Mouse (Mus musculus) hindbrain, embryonic 11.5 days (tissue): ENCODE results near the gene Nudt14. TPM values are rescaled to one million over a fixed set of nuclear protein-coding genes. Genes with fewer than 3 reads are reported as not detected.
A peak's percentile ranks its signal among the peaks of the same experiment; 100 is the strongest.

Source experiments
- ATAC-seq: fragments of 200-750 bp; cut with Nextera tagmentation; 2 replicates; pipeline ENCODE4 v1.8.0; 2017; ENCODE audit warnings: mild to moderate bottlenecking, moderate TSS enrichment, moderate library complexity; ENCODE audit not compliant: low FRiP score
- DNase-seq: peaks from one replicate; pipeline ENCODE4 v3.0.0-alpha.2; 2015; ENCODE audit warnings: low spot score
- H3K27ac ChIP-seq: fragments of 300-500 bp; sonication (generic); 2 replicates; pipeline ENCODE4 v1.5.1; 2014; ENCODE audit warnings: mild to moderate bottlenecking, low read depth, low read length
- H3K27me3 ChIP-seq: fragments of 300-500 bp; sonication (generic); 2 replicates; pipeline ENCODE4 v1.6.1; 2014; ENCODE audit warnings: mild to moderate bottlenecking, low read length, moderate library complexity, mixed read lengths; ENCODE audit not compliant: control insufficient read depth, insufficient read depth
- H3K36me3 ChIP-seq: fragments of 300-500 bp; sonication (generic); 2 replicates; pipeline ENCODE4 v1.6.1; 2014; ENCODE audit warnings: mild to moderate bottlenecking, low read length, moderate library complexity, mixed read lengths; ENCODE audit not compliant: control insufficient read depth, insufficient read depth
- H3K4me1 ChIP-seq: fragments of 300-500 bp; sonication (generic); replicated peaks from 2 replicates; pipeline ENCODE4 v1.6.1; 2014; ENCODE audit warnings: low read length, mixed read lengths; ENCODE audit not compliant: control insufficient read depth, insufficient read depth
- H3K4me2 ChIP-seq: fragments of 300-500 bp; sonication (generic); replicated peaks from 2 replicates; pipeline ENCODE4 v1.6.1; 2014; ENCODE audit warnings: mild to moderate bottlenecking, low read depth, low read length
- H3K4me3 ChIP-seq: fragments of 300-500 bp; sonication (generic); 2 replicates; pipeline ENCODE4 v1.5.1; 2014; ENCODE audit warnings: low read depth, low read length
- H3K9ac ChIP-seq: fragments of 300-500 bp; sonication (generic); 2 replicates; pipeline ENCODE4 v1.6.1; 2014; ENCODE audit warnings: low read depth, low read length
- H3K9me3 ChIP-seq: fragments of 300-500 bp; sonication (generic); 2 replicates; pipeline ENCODE4 v1.6.1; 2016; ENCODE audit warnings: low read length; ENCODE audit not compliant: control insufficient read depth
- WGBS: fragments of 180-500 bp; shearing (Covaris S2); extraction: QIAGEN DNeasy Blood & Tissue Kit; methylation state at CpG from one replicate; pipeline ENCODE4 v1.1.7; 2014; 5-methylcytosine and 5-hydroxymethylcytosine counted together
- polyA plus RNA-seq: library from polyadenylated mRNA; unstranded; fragments of >200 nt; fragmentation: Nextera tagmentation; extraction: Ambion mirVana; gene quantifications from 2 replicates; pipeline ENCODE4 v1.2.1, GENCODE M21; 2014

The Nudt14 gene
- 57.3 and 69.9 TPM in 2 replicates for polyA plus RNA-seq

DNA sequence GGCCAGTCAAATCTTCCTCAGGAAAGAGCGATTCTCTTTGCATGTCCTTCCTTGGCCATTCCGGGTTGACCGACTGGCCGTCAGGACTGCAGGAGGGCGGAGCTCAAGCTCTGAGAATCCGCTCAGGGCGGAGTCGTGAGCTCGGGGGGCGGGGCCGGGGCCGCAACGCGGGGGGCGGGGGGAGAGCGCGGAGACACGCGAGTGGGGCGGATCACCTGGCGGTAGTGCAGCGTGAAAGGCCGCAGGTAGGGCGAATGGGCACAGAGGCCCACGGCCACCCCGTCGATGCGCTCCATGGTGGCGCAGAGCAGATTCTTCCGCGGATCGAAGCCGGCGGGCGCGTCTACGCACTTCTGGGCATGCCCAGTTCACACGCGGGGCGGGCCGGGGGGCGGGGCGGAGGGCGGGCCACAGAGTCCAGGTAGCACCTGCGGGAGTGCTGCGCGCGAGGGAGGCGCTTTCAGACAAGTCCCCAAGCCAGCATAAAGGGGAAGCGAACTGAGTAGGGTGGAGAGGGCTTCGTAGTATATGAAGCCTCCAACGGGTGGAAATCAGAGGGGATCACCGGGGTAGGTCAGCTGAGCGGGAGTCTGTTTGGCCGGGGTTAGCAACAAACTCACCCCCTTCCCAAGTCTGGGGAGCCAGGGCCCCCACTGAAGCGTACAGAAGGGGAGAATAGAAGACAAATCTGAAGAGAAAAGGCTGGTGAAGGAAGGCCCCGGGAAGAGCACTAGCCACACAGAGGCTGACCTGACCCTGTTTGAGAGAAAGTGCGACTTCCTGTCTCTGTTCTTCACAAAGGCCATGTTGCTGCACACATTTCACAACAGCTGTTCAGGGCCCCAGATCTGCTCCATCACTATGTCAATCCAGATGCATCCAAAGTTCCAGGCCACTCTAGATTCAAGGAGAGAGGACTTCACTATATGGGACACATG is at the start of gene Nudt14:
Nudt14 (minus strand) TSS at position 349 of the 938 bp plus-strand sequence.
- peaks cover 5% of the 10 kb centered on the region; the same call in 1 of the 2 replicates for H3K4me1 ChIP-seq
- 3% methylated on average over 41 of the region's 58 CpGs for WGBS

DNA sequence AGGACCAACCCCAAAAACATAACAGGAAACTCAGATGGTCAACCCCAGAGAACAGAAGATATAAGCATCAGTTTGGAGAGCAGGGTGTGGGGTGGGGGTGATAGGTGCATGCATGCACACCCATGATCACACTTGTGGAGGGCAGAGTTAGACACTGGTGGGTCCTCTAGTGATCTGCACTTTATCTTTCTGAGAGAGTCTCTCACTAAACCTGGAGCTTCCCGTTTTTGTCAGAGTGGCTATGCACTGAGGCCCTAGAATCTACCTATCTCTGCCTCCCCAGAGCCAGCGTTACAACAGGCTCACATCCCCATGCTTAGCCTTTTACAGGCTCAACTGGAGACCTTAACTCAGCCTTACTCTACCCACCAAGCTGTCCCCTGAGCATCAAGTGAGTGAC is 49.5 kb upstream of the Nudt14 start:
- WGBS = 79% methylated on average over 2 of the region's 2 CpGs
- H3K4me1 ChIP-seq = no peaks in the 10 kb centered on the region
- H3K36me3 ChIP-seq = 0 out of 2 replicates have a peak, but pooled peaks cover 8% of the 10 kb centered on the region
- no peak overlapping the region for H3K27ac ChIP-seq
- ATAC-seq (no peak), DNase-seq (no peak)
- no peaks in the 10 kb centered on the region for H3K27me3 ChIP-seq
- H3K9ac ChIP-seq = no peak overlapping the region
- no peak overlapping the region for H3K4me2 ChIP-seq
- no peak overlapping the region for H3K4me3 ChIP-seq
- no peaks in the 10 kb centered on the region for H3K9me3 ChIP-seq

More for the DNA sequence above, at the start of gene Nudt14:
- peak within 1 kb of the TSS; percentile 58 for H3K9ac ChIP-seq
- ATAC-seq (peak; percentile 82), DNase-seq (peak; percentile 82)
- H3K27ac ChIP-seq = no peak within 1 kb of the TSS
- H3K4me2 ChIP-seq = peak within 1 kb of the TSS; percentile 27
- H3K27me3 ChIP-seq = no peaks in the 10 kb centered on the region
- peak within 1 kb of the TSS; percentile 53 for H3K4me3 ChIP-seq
- H3K36me3 ChIP-seq = no peaks in the 10 kb centered on the region
- no peaks in the 10 kb centered on the region for H3K9me3 ChIP-seq

DNA sequence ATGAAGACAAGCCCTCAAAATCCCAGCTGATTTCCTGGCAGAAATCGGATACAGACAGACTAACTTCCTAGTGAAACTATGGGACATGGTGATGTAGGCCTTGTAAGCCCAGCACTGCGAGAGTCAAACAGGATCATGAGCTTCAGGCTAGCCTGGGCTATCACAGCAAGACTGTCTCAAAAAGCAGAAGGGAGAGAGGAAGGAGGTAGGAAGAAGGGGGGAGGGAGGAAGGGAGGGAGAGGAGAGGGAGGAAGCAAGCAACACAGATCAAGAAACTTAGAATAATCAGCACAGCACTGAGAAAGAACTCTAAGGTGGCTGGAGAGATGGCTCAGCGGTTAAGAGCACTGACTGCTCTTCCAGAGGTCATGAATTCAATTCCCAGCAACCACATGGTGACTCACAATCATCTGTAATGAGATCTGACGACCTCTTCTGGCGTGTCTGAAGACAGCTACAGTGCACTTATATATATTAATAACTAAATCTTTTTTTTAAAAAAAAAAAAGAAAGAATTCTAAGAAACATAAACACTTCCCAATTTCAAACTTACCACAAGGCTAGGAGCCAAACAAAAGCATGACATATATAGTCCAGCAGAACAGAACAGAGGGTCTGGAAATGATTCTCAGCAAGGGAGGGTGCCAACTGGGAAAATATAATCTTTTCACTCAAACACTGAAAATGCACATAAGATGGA is 48.9 kb upstream of the Nudt14 start:
- H3K9ac ChIP-seq = no peak overlapping the region
- H3K36me3 ChIP-seq = 0 out of 2 replicates have a peak, but pooled peaks cover 8% of the 10 kb centered on the region
- ATAC-seq (no peak), DNase-seq (no peak)
- no peak overlapping the region for H3K4me3 ChIP-seq
- no peak overlapping the region for H3K27ac ChIP-seq
- H3K4me2 ChIP-seq = no peak overlapping the region
- no peaks in the 10 kb centered on the region for H3K9me3 ChIP-seq
- no peaks in the 10 kb centered on the region for H3K27me3 ChIP-seq
- H3K4me1 ChIP-seq = no peaks in the 10 kb centered on the region
- 89% methylated on average over 5 of the region's 5 CpGs for WGBS

DNA sequence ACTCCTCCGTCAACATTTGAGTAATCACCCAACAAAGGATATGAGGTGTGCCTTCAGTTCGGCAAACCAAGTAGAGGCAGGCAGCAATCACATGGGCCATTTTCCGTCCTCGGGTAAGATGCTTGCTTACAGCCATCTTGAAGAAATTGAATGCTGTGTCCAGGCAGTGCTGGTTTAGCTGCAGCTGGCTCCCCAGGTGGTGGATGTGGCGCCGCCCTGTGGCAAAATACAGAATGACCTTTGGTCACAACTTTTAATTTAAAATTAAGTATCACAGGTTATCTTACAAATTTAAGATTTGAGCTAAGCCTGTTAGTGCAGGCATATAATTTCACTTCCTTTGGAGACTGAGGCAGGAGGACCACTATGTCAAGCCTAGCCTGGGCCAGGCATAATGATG is 46.0 kb upstream of the Nudt14 start:
- 71% methylated on average over 6 of the region's 6 CpGs for WGBS
- Histone ChIP-seq H3K4me1 (no peaks in the 10 kb centered on the region), H3K36me3 (peaks cover 11% of the 10 kb centered on the region; the same call in 1 of the 2 replicates), H3K4me3 (no peak overlapping the region), H3K9ac (no peak overlapping the region), H3K4me2 (no peak overlapping the region), H3K9me3 (no peaks in the 10 kb centered on the region), H3K27ac (no peak overlapping the region), H3K27me3 (no peaks in the 10 kb centered on the region)
- DNase-seq = peak; percentile 25
- ATAC-seq = no peak

DNA sequence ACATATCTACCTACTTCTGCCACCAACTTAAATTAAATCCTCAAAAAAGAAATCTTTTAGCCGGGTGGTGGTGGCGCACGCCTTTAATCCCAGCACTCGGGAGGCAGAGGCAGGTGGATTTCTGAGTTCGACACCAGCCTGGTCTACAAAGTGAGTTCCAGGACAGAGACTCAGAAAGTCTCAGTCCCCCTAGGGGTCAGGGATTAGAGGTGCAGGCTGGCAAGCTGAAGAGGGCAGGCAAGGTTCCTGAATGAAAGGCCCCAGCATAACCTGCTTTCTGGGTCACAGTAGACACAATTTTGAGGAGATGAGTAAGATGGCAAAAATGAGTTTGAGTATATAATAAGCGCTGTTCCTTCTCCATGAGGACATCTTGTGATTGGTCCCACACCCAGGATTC is 43.4 kb upstream of the Nudt14 start:
- H3K4me2 ChIP-seq = no peak overlapping the region
- no peak overlapping the region for H3K27ac ChIP-seq
- H3K9ac ChIP-seq = no peak overlapping the region
- no peak overlapping the region for H3K4me3 ChIP-seq
- no peaks in the 10 kb centered on the region for H3K27me3 ChIP-seq
- WGBS = 92% methylated on average over 6 of the region's 6 CpGs
- H3K36me3 ChIP-seq = peaks cover 4% of the 10 kb centered on the region; the same call in 1 of the 2 replicates
- ATAC-seq (no peak), DNase-seq (peak; percentile 27)
- no peaks in the 10 kb centered on the region for H3K9me3 ChIP-seq
- H3K4me1 ChIP-seq = no peaks in the 10 kb centered on the region

DNA sequence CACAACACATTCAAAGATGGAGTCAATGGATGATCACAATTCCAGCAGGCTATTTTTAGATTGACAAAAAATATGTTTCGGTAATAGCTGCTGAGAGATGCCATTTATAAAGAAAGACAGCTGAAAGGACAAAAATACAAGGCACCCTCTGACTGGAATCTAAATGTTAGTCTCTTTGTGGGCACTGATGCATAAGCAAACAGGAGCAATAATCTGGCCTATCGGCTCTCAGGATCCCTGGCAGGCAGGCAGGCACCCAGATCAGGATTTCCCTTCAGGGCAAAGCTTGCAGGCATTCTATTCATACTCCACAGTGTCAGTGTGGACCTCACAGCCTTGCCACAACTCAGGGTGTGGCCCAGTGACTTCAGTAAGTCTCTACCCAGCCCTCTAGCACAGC is 40.1 kb upstream of the Nudt14 start:
- no peaks in the 10 kb centered on the region for H3K27me3 ChIP-seq
- no peaks in the 10 kb centered on the region for H3K9me3 ChIP-seq
- H3K4me2 ChIP-seq = no peak overlapping the region
- H3K4me1 ChIP-seq = peaks cover 2% of the 10 kb centered on the region; the same call in 1 of the 2 replicates
- 88% methylated on average over 2 of the region's 2 CpGs for WGBS
- no peak for DNase-seq
- H3K36me3 ChIP-seq = peaks cover 6% of the 10 kb centered on the region; the same call in 1 of the 2 replicates
- no peak overlapping the region for H3K27ac ChIP-seq
- no peak for ATAC-seq
- H3K4me3 ChIP-seq = no peak overlapping the region
- no peak overlapping the region for H3K9ac ChIP-seq

DNA sequence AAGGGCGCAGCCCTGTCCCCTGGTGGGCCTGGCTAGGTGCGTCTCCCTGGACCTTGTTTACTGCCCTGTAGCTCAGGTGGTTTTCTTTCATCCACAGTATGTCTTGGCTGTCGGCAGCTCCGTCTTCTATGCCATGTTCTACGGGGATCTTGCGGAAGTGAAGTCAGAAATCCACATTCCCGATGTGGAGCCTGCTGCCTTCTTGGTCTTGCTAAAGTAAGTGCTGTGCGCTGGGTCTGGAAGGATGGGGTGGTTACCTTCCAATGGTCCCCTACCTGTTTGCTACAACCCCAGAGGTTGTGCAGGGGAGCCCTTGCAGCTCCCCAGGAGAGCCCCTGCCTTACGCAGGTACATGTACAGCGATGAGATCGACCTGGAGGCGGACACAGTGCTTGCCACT is 35.2 kb upstream of the Nudt14 start:
- H3K27me3 ChIP-seq = no peaks in the 10 kb centered on the region
- H3K4me2 ChIP-seq = peak overlapping the region; percentile 93
- peak overlapping the region; percentile 79; the same call in 1 of the 2 replicates for H3K27ac ChIP-seq
- no peak for DNase-seq
- peak overlapping the region; percentile 68 for H3K4me3 ChIP-seq
- H3K4me1 ChIP-seq = peaks cover 2% of the 10 kb centered on the region; the same call in 1 of the 2 replicates
- H3K9me3 ChIP-seq = no peaks in the 10 kb centered on the region
- H3K36me3 ChIP-seq = peaks cover 7% of the 10 kb centered on the region; the same call in 1 of the 2 replicates
- peak overlapping the region; percentile 88 for H3K9ac ChIP-seq
- 47% methylated on average over 12 of the region's 12 CpGs for WGBS
- no peak for ATAC-seq

DNA sequence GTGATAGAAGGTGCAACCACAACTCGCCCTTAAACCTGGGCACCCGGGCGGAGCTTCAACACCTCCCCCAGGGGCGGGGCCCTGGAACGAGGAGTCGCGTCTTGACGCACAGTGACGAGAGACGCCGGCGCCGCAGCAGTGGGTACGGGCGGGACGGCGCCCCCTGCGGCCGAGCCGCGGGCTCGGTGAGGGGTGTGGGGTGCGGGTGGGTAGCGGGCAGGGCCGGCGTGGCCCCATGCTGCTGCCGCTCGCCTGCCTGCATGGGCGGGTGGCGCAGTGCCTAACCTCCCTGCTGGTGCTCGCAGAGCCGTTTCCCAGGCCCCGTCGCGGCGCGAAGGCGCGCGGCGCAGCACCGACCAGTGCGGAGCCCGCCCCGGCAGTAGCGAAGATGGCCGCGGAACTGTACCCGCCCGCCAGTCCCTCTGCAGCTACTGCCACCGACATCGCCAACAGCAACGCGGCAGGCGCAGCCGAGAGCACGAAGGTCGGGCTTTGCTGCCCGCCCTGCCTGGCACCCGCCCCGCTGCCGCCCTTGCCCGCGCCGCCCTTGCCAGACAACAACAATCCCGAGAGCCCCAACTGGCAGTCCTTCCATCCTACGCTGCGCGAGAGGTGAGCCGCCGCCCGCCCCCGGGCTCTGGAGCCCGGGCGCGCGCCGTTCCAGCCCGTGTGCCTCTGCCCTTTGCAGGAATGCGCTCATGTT is 34.6 kb upstream of the Nudt14 start, which contains the start of gene Btbd6:
Btbd6 (plus strand) TSS at position 112 of the 703 bp plus-strand sequence.
- H3K27ac ChIP-seq = peak within 1 kb of the TSS; percentile 79
- DNase-seq (peak; percentile 91), ATAC-seq (peak; percentile 95)
- H3K27me3 ChIP-seq = no peaks in the 10 kb centered on the region
- H3K9ac ChIP-seq = peak within 1 kb of the TSS; percentile 88
- no peaks in the 10 kb centered on the region for H3K9me3 ChIP-seq
- peak within 1 kb of the TSS; percentile 93 for H3K4me2 ChIP-seq
- H3K4me1 ChIP-seq = peaks cover 2% of the 10 kb centered on the region; the same call in 1 of the 2 replicates
- under 1% methylated on average over 72 of the region's 80 CpGs for WGBS
- H3K4me3 ChIP-seq = peak within 1 kb of the TSS; percentile 68
- peaks cover 7% of the 10 kb centered on the region; the same call in 1 of the 2 replicates for H3K36me3 ChIP-seq
